Mouse (Mus musculus) embryo, embryonic 10.5 days (tissue): Measurements from ENCODE around the gene Ssxb1.
"Not testable (repeated sequence)": the region's sequence is repeated elsewhere in the genome, so short reads cannot be mapped to it uniquely, and the experiment has no call there.

Experiments
- DNase-seq: peaks from one replicate; pipeline ENCODE4 v3.0.0-alpha.2; 2015; ENCODE audit warnings: low spot score

Ssxb1 gene

GRCm38 (mm10) chrX:8413005-8413404 lies at the start of gene Ssxb1:
Ssxb1 (plus strand) TSS chrX:8413305.
- not testable (repeated sequence) for DNase-seq

GRCm38 (mm10) chrX:8366678-8367077 lies 46.4 kb upstream of the Ssxb1 start, which contains the start of gene Ssxb9:
Ssxb9 (plus strand) TSS chrX:8366978.
- not testable (repeated sequence) for DNase-seq

- not testable (repeated sequence) for DNase-seq
Observed at GRCm38 (mm10) chrX:8461626-8462025, 48.5 kb downstream of the Ssxb1 start, which contains the start of gene Ssxb2. Ssxb2 (minus strand) TSS chrX:8461726.
